Mouse (Mus musculus) ZHBTc4 (cell line): ENCODE results near the gene Bend3.

Experiments
- DNase-seq: peaks from one replicate; pipeline ENCODE4 v3.0.0-alpha.2; 2011; ENCODE audit warnings: low read depth, low spot score

Bend3 gene

GRCm38 (mm10) chr10:43478751-43479435, at the start of gene Bend3:
Gene Bend3, plus strand, starts transcription at chr10:43478831.
- DNase-seq, result peak; percentile 72

DNA sequence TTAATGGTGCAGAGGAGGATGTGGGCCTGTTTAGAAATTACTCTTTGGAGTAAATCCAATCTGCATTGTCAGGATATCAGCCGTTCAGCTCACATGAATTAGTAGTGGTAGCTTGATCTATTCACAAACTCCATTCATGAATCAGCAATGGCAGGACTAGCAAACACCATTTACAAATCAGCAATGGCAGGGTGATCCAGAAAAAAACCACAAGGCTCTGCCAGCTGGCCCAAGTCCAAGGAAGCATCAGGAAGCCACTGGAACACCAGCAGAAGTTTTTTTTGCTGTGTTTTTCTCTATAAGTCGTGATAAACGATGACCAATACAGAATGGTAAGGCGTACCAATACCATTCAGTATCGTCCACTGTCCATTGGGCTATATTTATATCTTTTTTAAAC, 48.0 kb upstream of the Bend3 start:
- no peak for DNase-seq

- DNase-seq, result no peak
These were observed 44.3 kb upstream of the Bend3 start for GRCm38 (mm10) chr10:43434326-43434725.

DNA sequence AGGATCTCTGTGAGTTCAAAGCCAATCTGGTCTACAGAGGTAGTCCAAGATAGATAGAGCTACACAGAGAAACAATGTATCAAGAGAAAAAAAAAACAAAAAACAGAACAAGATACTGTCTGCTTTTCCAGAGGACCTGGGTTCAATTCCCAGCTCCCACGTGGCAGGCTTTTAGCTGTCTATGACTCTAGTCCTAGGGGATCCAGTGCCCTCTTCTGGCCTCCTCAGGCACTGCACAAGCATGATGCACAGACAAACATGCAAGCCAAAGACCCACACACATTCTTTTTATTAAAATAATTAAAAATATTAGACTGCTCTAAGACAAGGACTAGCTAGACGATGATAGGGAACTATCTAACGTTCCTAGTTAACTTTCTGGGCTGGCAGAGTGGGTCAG, 42.9 kb upstream of the Bend3 start:
- peak; percentile 56 for DNase-seq

DNA sequence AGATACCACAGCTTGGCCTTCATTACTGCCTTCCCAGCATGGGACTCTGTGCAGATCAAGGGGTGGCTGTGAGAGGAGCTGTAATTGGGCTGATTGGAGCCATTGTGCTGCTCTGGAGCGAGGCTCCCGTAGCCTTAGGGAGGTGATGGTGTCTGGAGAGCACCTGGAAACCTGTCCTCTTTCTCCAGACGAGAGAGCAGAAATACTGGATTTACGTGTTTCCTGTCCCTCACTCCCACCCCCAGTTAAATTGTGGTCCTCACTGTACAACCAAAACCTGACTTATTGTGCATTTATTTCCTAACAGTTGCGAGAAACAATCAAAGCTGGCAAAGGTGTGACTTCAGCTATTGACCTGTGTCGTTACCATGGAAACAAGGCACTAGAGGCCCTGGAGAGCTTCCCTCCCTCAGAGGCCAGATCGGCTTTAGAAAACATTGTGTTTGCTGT, 39.1 kb upstream of the Bend3 start:
- peak; percentile 83 for DNase-seq

- DNase-seq, result no peak
These were observed 38.6 kb upstream of the Bend3 start for GRCm38 (mm10) chr10:43440050-43440449.

DNA sequence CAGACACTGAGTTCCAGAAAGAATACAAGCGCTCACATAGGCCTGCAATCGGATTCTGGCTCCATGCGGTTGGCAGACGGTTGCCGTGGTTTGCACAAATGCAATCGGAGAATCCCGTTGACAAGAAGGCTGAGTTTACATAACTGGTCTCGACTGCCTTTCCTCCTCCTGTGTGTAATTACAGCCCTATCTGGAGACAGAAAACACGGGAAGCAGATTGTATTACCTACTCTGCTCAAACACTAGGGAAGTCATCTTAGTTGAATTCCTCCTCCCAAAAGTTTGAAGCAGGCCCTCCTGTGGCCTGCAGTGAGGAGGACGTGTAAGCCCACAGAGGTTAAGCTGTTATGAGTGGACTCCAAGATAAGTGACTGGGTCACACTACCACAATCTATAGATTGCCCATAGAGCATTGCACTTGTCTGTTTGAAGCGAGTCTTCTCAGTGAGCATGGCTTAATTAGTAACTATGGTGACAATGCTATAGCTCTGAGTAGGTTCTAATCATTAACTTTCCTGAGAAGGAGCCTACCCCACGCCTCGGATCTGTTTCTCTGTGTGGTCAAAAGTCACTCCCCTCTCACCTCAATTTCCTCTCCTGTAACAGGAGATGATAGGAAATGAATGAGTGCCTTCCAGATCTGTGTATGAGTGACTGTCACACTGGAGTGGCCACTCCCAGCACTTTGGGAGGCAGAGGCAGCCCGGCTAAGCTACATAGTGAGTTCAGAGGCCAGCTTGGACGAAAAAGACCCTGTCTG, 37.5 kb upstream of the Bend3 start:
- DNase-seq, result no peak

DNA sequence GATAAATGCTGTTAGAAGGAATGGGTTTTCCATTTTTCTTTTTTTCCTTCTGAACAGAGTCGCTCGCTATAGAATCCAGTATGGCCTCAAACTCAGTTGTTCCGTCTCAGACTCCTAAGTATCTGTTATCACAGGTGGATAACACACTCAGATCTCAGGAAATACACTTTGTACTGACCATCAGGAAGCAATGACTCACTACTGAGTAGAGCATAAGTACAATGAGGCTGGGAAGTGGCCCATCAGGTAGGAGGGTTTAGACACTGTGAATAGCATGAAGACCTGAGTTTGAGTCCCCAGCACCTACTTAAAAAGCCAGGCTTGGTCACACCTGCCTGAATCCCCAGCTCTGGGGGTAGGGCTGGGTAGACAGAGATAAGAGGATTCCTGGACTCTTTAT, 30.0 kb upstream of the Bend3 start:
- DNase-seq, result no peak

GRCm38 (mm10) chr10:43451848-43452662, 26.6 kb upstream of the Bend3 start:
- peak; percentile 72 for DNase-seq

GRCm38 (mm10) chr10:43452663-43452996, 26.0 kb upstream of the Bend3 start:
- DNase-seq, result no peak

GRCm38 (mm10) chr10:43454219-43454618, 24.4 kb upstream of the Bend3 start:
- DNase-seq, result no peak

- DNase-seq, result no peak
These were observed 24.0 kb upstream of the Bend3 start for GRCm38 (mm10) chr10:43454671-43455070.

DNA sequence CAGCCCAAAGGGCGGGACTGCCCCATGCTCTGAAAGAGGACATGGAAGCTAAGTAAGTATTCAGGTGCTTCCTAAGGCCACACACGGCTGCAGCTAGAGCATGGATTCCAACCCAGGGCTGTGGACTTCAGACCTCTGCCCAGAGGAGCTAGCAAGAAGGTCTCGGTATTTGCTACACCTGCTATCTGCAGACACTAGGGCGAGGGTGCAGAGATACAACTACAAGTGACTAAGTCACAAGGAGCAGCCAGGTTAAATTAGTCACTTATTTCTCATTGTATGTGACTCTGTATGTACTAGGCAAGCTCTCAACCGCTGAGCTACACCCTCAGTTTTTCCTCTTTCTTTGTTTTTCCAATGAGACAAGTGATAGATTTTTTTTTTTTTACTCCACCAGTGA, 15.8 kb upstream of the Bend3 start:
- no peak for DNase-seq

DNA sequence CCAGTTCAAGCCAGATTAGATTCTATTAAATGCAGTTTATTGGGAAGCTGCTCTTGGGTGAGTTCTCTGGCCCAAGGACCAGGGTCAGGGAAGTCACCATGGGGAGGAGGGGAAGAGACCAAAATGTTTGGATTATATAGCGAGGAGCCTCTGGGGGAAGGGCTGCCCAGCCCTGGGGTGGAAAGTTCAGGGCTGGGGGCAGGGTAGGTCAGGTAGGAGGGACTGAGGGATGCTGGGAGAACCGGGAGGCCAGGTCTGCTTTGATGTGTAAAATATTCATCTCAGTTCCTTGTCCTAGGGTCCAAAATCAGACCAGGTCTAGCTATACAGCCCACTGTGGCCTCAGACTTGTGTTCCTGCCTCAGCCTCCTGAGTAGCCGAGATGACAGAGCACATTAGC, 15.4 kb upstream of the Bend3 start:
- no peak for DNase-seq

DNA sequence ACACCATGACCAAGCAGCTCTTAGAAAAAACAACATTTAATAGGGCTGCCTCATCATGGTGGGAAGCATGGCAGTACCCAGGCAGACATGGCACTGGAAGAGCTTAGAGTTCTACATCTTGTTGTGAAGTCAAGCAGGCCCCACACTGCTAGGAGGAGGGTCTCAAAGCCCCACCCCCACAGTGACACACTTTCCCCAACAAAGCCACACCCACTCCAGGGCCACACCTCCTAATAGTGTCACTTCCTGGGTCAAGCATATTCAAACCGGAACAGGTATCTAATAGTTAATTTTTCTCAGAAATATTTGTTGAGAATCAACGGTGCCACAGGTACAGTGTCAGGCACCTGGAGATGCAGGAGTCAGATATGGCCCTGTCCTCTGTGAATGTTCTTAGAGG, 12.4 kb upstream of the Bend3 start:
- DNase-seq, result no peak

DNA sequence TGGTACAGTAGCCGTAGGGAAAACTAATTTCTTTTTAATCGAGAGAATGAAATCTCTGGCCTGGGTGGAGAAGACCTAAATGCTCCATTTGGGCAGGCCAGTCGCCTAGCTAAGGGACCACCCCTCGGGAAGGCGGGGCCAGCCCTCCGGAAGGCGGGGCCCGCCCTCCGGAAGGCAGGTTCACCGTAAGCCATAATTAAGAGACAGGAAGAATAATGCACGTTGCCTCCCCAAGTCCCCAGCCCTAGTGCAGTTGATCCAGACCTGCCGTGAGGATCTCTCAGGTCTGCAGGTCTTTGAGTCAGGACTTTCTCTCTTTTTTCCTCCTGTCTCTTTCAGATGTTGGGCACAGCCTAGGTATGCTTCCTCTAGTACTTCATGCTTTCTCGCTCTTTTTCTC, 11.0 kb upstream of the Bend3 start:
- DNase-seq, result peak; percentile 83

DNA sequence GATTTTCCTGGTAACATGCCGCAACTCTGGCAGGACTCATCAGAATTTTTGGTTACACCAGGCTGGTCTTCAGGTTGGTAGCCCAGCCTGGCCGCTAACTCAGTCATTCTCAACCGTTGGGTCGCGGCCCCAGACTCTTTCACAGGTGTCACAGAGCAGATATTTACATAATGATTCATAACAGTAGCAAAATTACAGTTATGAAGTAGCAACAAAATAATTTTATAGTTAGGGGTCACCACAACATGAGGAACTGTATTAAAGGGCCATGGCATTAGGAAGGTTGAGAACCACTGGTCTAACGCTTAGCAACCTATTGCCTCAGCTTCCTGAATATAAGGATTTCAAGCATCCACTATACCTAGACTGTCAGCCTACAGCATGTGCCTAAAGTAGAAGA, 10.3 kb upstream of the Bend3 start:
- no peak for DNase-seq

GRCm38 (mm10) chr10:43475376-43475775, 3.3 kb upstream of the Bend3 start:
- peak; percentile 69 for DNase-seq

- peak; percentile 91 for DNase-seq
These were observed 1.2 kb upstream of the Bend3 start for GRCm38 (mm10) chr10:43477459-43477858.

- peak; percentile 74 for DNase-seq
These were observed 558 bp upstream of the Bend3 start for GRCm38 (mm10) chr10:43477865-43478681.

DNA sequence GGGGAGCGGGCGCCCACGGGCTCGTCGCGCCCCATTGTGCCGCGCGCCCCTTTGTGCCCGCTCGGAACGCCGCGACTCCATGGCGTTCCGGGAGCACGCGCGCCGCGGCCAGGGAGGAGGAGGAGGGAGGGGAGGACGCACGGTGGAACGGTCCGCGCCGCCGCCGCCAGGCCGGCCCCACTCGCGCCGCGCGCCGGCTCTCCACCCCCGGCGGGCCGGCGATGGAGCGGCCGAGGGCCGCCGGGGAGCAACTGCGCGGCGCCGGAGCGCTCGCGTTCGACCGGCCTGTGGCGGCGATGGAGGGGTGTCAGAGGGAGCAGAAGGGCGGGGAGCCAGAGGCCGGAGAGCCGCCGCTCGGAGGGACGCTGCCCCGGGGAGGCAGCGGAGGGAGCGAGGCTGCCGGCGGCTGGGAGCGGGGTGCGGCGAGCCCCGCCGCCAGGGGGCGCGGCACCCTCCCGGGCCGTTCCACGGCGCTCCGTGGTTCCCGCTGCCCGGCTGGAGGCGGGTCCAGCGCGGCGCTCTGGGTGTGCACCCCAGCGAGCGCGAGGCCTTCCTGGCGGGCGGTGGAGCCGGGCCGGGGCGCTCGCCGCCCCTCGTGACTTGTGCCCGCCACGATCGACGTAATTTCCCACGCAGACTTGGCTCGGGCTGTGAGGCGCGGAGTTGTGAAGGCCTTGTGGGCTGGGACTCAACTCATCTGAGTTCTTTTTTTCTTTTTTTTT, 966 bp downstream of the Bend3 start:
- DNase-seq, result peak; percentile 87
